Mouse (Mus musculus) splenic B cell, adult 2 months (primary cell): ENCODE results near the gene Esr1.
A peak's percentile ranks its signal among the peaks of the same experiment; 100 is the strongest.

Experiments
- DNase-seq: peaks from one replicate; pipeline ENCODE4 v3.0.0-alpha.2; 2011; ENCODE audit warnings: low read depth, low spot score
- H3K27me3 ChIP-seq: 2 replicates; pipeline ENCODE4 v1.6.1; 2012; ENCODE audit warnings: mild to moderate bottlenecking, low read length, moderate library complexity, mixed read lengths; ENCODE audit not compliant: control insufficient read depth, poor library complexity, insufficient read depth, severe bottlenecking
- H3K36me3 ChIP-seq: 2 replicates; pipeline ENCODE4 v1.6.1; 2012; ENCODE audit warnings: mild to moderate bottlenecking, low read length, moderate library complexity, mixed read lengths; ENCODE audit not compliant: control insufficient read depth, poor library complexity, insufficient read depth, severe bottlenecking

The Esr1 gene

GRCm38 (mm10) chr10:5045671-5046070 lies 434.3 kb downstream of the Esr1 start:
- Histone ChIP-seq H3K36me3 (peaks cover 12% of the 10 kb centered on the region; the same call in 1 of the 2 replicates), H3K27me3 (no peaks in the 10 kb centered on the region)
- peak; percentile 4 for DNase-seq
